8 mouse cellular contexts compared by ENCODE assay signal in genomic region chr1:176997711-176998689, GRCm38 (mm10).
A peak's percentile ranks its signal among the peaks of the same experiment; 100 is the strongest.
DNase-seq lines count a peak whose midpoint lies in the region; ATAC-seq and TF ChIP-seq lines count a peak whose summit lies in the region.

No protein-coding gene starts in this region.

- no peak for TF ChIP-seq POLR2A in thymus, adult 2 months (IDR thresholded peaks at IDR 0.05; ENCODE audit: control insufficient read depth, extremely low read depth, insufficient read depth, low read length, poor library complexity)

- no peaks in the 10 kb centered on the region for H3K27me3 ChIP-seq in thymus, adult 2 months (ENCODE audit: control insufficient read depth, insufficient read depth, low read length)
- H3K27me3 ChIP-seq in hindbrain, embryonic 14.5 days (ENCODE audit: control insufficient read depth, insufficient read depth, low read length) = no peaks in the 10 kb centered on the region
- H3K27me3 ChIP-seq in liver, embryonic 11.5 days (replicated peaks; ENCODE audit: control insufficient read depth, insufficient read depth, low read length) = no peaks in the 10 kb centered on the region
- no peaks in the 10 kb centered on the region for H3K27me3 ChIP-seq in stomach, postnatal 0 days (ENCODE audit: control insufficient read depth, insufficient read depth, low read length)

- WGBS in thymus, adult 2 months = 93% methylated on average over 33 of the region's 33 CpGs
- WGBS in hindbrain, embryonic 14.5 days = 17% methylated on average over 33 of the region's 33 CpGs
- 71% methylated on average over 33 of the region's 33 CpGs for WGBS in liver, embryonic 11.5 days
- WGBS in stomach, postnatal 0 days = 64% methylated on average over 33 of the region's 33 CpGs

- H3K9ac ChIP-seq in hindbrain, embryonic 14.5 days = peak overlapping the region; percentile 51
- no peak overlapping the region for H3K9ac ChIP-seq in liver, embryonic 11.5 days (ENCODE audit: low read depth, low read length)
- no peak overlapping the region for H3K9ac ChIP-seq in stomach, postnatal 0 days (ENCODE audit: low read length)

- TF ChIP-seq EP300 in stomach, postnatal 0 days (optimal IDR thresholded peaks at IDR 0.05) = no peak

- DNase-seq in thymus, postnatal 4 days = peak; percentile 44
- no peak for DNase-seq in thymus, adult 2 months
- no peak for DNase-seq in hindbrain, embryonic 14.5 days (ENCODE audit: low spot score)
- no peak for DNase-seq in liver, embryonic 11.5 days (ENCODE audit: low spot score)
- DNase-seq in stomach, postnatal 0 days (ENCODE audit: low spot score) = peak; percentile 49
- DNase-seq in frontal cortex, postnatal 14 days (ENCODE audit: low spot score in 2 of 2) = no peak
- no peak for DNase-seq in adrenal gland, postnatal 25 days
- DNase-seq in spleen, postnatal 36 days (ENCODE audit: low spot score in 2 of 2) = no peak

- no peaks in the 10 kb centered on the region for H3K9me3 ChIP-seq in hindbrain, embryonic 14.5 days (ENCODE audit: control insufficient read depth, low read length)
- no peaks in the 10 kb centered on the region for H3K9me3 ChIP-seq in liver, embryonic 11.5 days (ENCODE audit: control insufficient read depth, low read length)
- H3K9me3 ChIP-seq in stomach, postnatal 0 days (ENCODE audit: control insufficient read depth, low read length) = no peaks in the 10 kb centered on the region

- no peaks in the 10 kb centered on the region for H3K36me3 ChIP-seq in thymus, adult 2 months (ENCODE audit: control insufficient read depth, insufficient read depth, low read length)
- no peaks in the 10 kb centered on the region for H3K36me3 ChIP-seq in hindbrain, embryonic 14.5 days (replicated peaks; ENCODE audit: control insufficient read depth, insufficient read depth)
- H3K36me3 ChIP-seq in liver, embryonic 11.5 days (ENCODE audit: control insufficient read depth, insufficient read depth, low read length) = no peaks in the 10 kb centered on the region
- no peaks in the 10 kb centered on the region for H3K36me3 ChIP-seq in stomach, postnatal 0 days (ENCODE audit: control insufficient read depth, insufficient read depth, low read length)

- no peak overlapping the region for H3K4me3 ChIP-seq in thymus, adult 2 months (ENCODE audit: control insufficient read depth, insufficient read depth, low read length)
- no peak overlapping the region for H3K4me3 ChIP-seq in hindbrain, embryonic 14.5 days (replicated peaks; ENCODE audit: low read length)
- no peak overlapping the region for H3K4me3 ChIP-seq in liver, embryonic 11.5 days (ENCODE audit: low read depth, low read length)
- H3K4me3 ChIP-seq in stomach, postnatal 0 days (ENCODE audit: low read depth, low read length) = no peak overlapping the region

- ATAC-seq in hindbrain, embryonic 14.5 days (ENCODE audit: low FRiP score) = peak; percentile 21; the same call in 1 of the 2 replicates
- no peak; the same call in 1 of the 2 replicates for ATAC-seq in liver, embryonic 11.5 days (replicated peaks; ENCODE audit: low FRiP score)
- ATAC-seq in stomach, postnatal 0 days (ENCODE audit: low FRiP score, low TSS enrichment) = peak; percentile 50; the same call in 1 of the 2 replicates

- no peak overlapping the region for H3K27ac ChIP-seq in thymus, adult 2 months (ENCODE audit: control insufficient read depth, insufficient read depth, low read length)
- H3K27ac ChIP-seq in hindbrain, embryonic 14.5 days = peak overlapping the region; percentile 76
- H3K27ac ChIP-seq in liver, embryonic 11.5 days (ENCODE audit: low read depth, low read length) = no peak overlapping the region
- H3K27ac ChIP-seq in stomach, postnatal 0 days (replicated peaks) = no peak overlapping the region

- TF ChIP-seq CTCF in thymus, adult 2 months (IDR thresholded peaks at IDR 0.05; ENCODE audit: borderline replicate concordance, control insufficient read depth, extremely low read depth, insufficient read depth, low read length, poor library complexity) = no peak
- TF ChIP-seq CTCF in stomach, postnatal 0 days (IDR thresholded peaks at IDR 0.05; ENCODE audit: low read depth) = no peak

- peak overlapping the region; percentile 46 for H3K4me2 ChIP-seq in hindbrain, embryonic 14.5 days (replicated peaks)
- H3K4me2 ChIP-seq in liver, embryonic 11.5 days = peak overlapping the region; percentile 12
- H3K4me2 ChIP-seq in stomach, postnatal 0 days (replicated peaks; ENCODE audit: low read depth) = peak overlapping the region; percentile 27; the same call in 1 of the 2 replicates

- H3K4me1 ChIP-seq in thymus, adult 2 months (replicated peaks; ENCODE audit: control insufficient read depth, insufficient read depth, low read length) = peaks cover 42% of the 10 kb centered on the region
- H3K4me1 ChIP-seq in hindbrain, embryonic 14.5 days (replicated peaks; ENCODE audit: control insufficient read depth, insufficient read depth, low read length) = peaks cover 55% of the 10 kb centered on the region
- H3K4me1 ChIP-seq in liver, embryonic 11.5 days (replicated peaks; ENCODE audit: control insufficient read depth, insufficient read depth, low read length) = peaks cover 12% of the 10 kb centered on the region
- peaks cover 4% of the 10 kb centered on the region; the same call in 1 of the 2 replicates for H3K4me1 ChIP-seq in stomach, postnatal 0 days (replicated peaks; ENCODE audit: control insufficient read depth, insufficient read depth)

Comparison
In these comparisons a context has a peak if more than half of its experiments do, and no peak if none do; other contexts are left out.
1. DNase-seq: peak in thymus, postnatal 4 days (single experiment) and stomach, postnatal 0 days (single experiment); none in thymus, adult 2 months (single experiment), hindbrain, embryonic 14.5 days (single experiment), liver, embryonic 11.5 days (single experiment), frontal cortex, postnatal 14 days (0 of 2), adrenal gland, postnatal 25 days (single experiment) and spleen, postnatal 36 days (0 of 2).
2. Peak in every context shown above with its lines, with median percentiles within 50 percentile points of each other: H3K4me2 ChIP-seq.